Mouse (Mus musculus) hindbrain, embryonic 13.5 days (tissue): ENCODE measurements at regions not wholly inside any gene's neighbourhood (a gene's known extent, or its start where the extent isn't known, plus 50 kb on each side); places are given as distances from the start of the nearest gene placed in this dataset.

Experiments used
- ATAC-seq: fragments of 200-750 bp; cut with Nextera tagmentation; 2 replicates; pipeline ENCODE4 v1.8.0; 2017; ENCODE audit warnings: moderate TSS enrichment; ENCODE audit not compliant: low FRiP score
- H3K27ac ChIP-seq: fragments of 300-500 bp; sonication (generic); 2 replicates; pipeline ENCODE4 v1.5.1; 2015; ENCODE audit warnings: inconsistent platforms, mild to moderate bottlenecking, moderate library complexity
- H3K27me3 ChIP-seq: fragments of 300-500 bp; sonication (generic); 2 replicates; pipeline ENCODE4 v1.6.1; 2015; ENCODE audit warnings: mild to moderate bottlenecking, inconsistent platforms
- H3K36me3 ChIP-seq: fragments of 300-500 bp; sonication (generic); 2 replicates; pipeline ENCODE4 v1.6.1; 2015; ENCODE audit warnings: mild to moderate bottlenecking, inconsistent platforms
- H3K4me1 ChIP-seq: fragments of 300-500 bp; sonication (generic); replicated peaks from 2 replicates; pipeline ENCODE4 v1.6.1; 2015; ENCODE audit warnings: inconsistent platforms
- H3K4me2 ChIP-seq: fragments of 300-500 bp; sonication (generic); 2 replicates; pipeline ENCODE4 v1.6.1; 2015; ENCODE audit warnings: inconsistent platforms, mild to moderate bottlenecking, moderate library complexity
- H3K4me3 ChIP-seq: fragments of 300-500 bp; sonication (generic); 2 replicates; pipeline ENCODE4 v1.5.1; 2015; ENCODE audit warnings: mild to moderate bottlenecking, inconsistent platforms
- H3K9ac ChIP-seq: fragments of 300-500 bp; sonication (generic); 2 replicates; pipeline ENCODE4 v1.6.1; 2015; ENCODE audit warnings: mild to moderate bottlenecking, inconsistent platforms
- H3K9me3 ChIP-seq: fragments of 300-500 bp; sonication (generic); 2 replicates; pipeline ENCODE4 v1.6.1; 2016; ENCODE audit warnings: inconsistent platforms
- WGBS: fragments of 180-500 bp; shearing (Covaris S2); methylation state at CpG from one replicate; pipeline ENCODE4 v1.1.7; 2015; 5-methylcytosine and 5-hydroxymethylcytosine counted together

- 17% methylated on average over 2 of the region's 2 CpGs for WGBS
- peaks cover 9% of the 10 kb centered on the region for H3K4me1 ChIP-seq
- no peak overlapping the region for H3K27ac ChIP-seq
- no peaks in the 10 kb centered on the region for H3K27me3 ChIP-seq
- H3K4me3 ChIP-seq = no peak overlapping the region
- H3K9me3 ChIP-seq = no peaks in the 10 kb centered on the region
- no peaks in the 10 kb centered on the region for H3K36me3 ChIP-seq
- ATAC-seq = no peak
- no peak overlapping the region for H3K4me2 ChIP-seq
- no peak overlapping the region for H3K9ac ChIP-seq
Observed at GRCm38 (mm10) chr10:9210646-9211045, 324.8 kb upstream of the Sash1 start.

DNA sequence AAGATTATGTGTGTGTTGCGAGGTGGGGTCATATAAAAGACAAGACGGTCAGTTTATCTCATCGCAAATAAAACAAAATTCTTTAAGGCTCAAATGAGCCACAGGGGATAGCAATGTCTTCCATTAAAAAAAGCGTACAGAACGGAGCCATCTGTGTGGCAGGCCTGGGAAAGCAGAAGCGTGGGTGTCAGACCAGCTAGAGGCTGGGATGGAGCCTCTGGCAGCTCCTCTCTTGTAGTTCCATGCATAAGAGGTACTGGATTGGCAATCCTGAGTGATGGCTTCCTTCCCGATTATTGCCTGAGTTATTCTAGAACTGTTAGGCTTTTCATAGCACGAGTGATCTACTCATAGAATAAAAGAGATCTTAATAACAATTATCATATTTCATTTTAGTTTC lies 318.2 kb upstream of the Sash1 start:
- Histone ChIP-seq H3K9me3 (no peaks in the 10 kb centered on the region), H3K27ac (no peak overlapping the region), H3K9ac (no peak overlapping the region), H3K36me3 (no peaks in the 10 kb centered on the region), H3K4me3 (no peak overlapping the region), H3K4me1 (no peaks in the 10 kb centered on the region), H3K27me3 (no peaks in the 10 kb centered on the region), H3K4me2 (no peak overlapping the region)
- ATAC-seq = no peak
- WGBS = 82% methylated on average over 8 of the region's 8 CpGs

- no peak for ATAC-seq
- WGBS = 86% methylated on average over 6 of the region's 6 CpGs
- Histone ChIP-seq H3K4me1 (no peaks in the 10 kb centered on the region), H3K9me3 (no peaks in the 10 kb centered on the region), H3K27me3 (no peaks in the 10 kb centered on the region), H3K36me3 (no peaks in the 10 kb centered on the region), H3K4me3 (no peak overlapping the region), H3K4me2 (no peak overlapping the region), H3K9ac (no peak overlapping the region), H3K27ac (no peak overlapping the region)
Observed at GRCm38 (mm10) chr10:9203323-9203722, 317.5 kb upstream of the Sash1 start.

- H3K27ac ChIP-seq = no peak overlapping the region
Observed at GRCm38 (mm10) chr10:9202922-9203321, 317.1 kb upstream of the Sash1 start.

DNA sequence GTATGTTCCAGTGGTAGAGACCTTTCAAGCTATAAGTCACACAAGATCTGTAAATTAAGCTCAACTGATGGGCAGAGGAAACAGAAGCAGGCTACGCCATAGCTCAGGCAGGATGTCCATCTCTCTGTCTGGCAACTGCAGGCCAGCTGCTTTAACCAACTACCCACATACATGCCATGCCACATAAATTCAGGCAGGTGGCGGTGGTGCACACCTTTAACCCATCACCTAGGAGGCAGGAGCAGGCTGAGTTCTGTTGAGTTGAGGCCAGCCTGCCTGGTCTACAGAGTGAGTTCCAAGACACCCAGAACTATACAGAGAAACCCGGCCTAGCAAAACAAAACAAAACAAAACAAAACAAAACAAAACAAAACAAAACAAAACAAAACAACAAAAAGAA lies 289.1 kb upstream of the Sash1 start:
- Histone ChIP-seq H3K4me1 (no peaks in the 10 kb centered on the region), H3K27me3 (no peaks in the 10 kb centered on the region), H3K9ac (no peak overlapping the region), H3K36me3 (no peaks in the 10 kb centered on the region), H3K4me3 (no peak overlapping the region), H3K4me2 (no peak overlapping the region), H3K9me3 (no peaks in the 10 kb centered on the region), H3K27ac (no peak overlapping the region)
- ATAC-seq = no peak
- 68% methylated on average over 3 of the region's 3 CpGs for WGBS

More at GRCm38 (mm10) chr10:9202922-9203321, 317.1 kb upstream of the Sash1 start:
- Histone ChIP-seq H3K4me3 (no peak overlapping the region), H3K36me3 (no peaks in the 10 kb centered on the region), H3K27me3 (no peaks in the 10 kb centered on the region), H3K4me1 (no peaks in the 10 kb centered on the region), H3K9ac (no peak overlapping the region), H3K4me2 (no peak overlapping the region), H3K9me3 (no peaks in the 10 kb centered on the region)
- no peak for ATAC-seq
- WGBS = 63% methylated on average over 1 of the region's 1 CpGs

GRCm38 (mm10) chr10:9173509-9173908 lies 287.6 kb upstream of the Sash1 start:
- WGBS = 80% methylated on average over 2 of the region's 2 CpGs
- ATAC-seq = no peak
- no peak overlapping the region for H3K4me2 ChIP-seq

DNA sequence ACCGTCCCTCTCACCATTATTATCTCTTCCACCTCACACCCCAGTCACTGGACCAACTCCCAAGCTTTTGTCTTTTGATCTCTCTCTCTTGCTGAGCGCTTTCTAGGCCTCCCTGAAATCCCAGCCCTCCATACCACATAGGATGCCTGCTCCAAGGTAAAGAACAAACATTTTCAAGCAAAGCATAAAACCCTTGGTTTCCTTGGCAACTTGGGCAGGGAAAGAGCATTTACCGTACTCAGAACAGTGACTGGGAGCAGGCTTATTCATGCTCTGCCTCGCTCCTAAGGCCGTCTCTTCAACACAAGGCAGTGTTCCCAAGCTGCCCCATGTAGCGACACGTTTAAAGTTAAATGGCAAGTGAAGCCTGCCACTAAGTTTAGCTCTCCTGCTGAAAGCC lies 282.9 kb upstream of the Sash1 start:
- Histone ChIP-seq H3K27me3 (no peaks in the 10 kb centered on the region), H3K36me3 (no peaks in the 10 kb centered on the region), H3K9me3 (no peaks in the 10 kb centered on the region), H3K4me1 (peaks cover 13% of the 10 kb centered on the region; the same call in 1 of the 2 replicates), H3K4me2 (no peak overlapping the region), H3K4me3 (no peak overlapping the region), H3K9ac (no peak overlapping the region), H3K27ac (no peak overlapping the region)
- 58% methylated on average over 7 of the region's 7 CpGs for WGBS
- no peak for ATAC-seq

More at GRCm38 (mm10) chr10:9173509-9173908, 287.6 kb upstream of the Sash1 start:
- Histone ChIP-seq H3K4me1 (no peaks in the 10 kb centered on the region), H3K9me3 (no peaks in the 10 kb centered on the region), H3K27ac (no peak overlapping the region), H3K36me3 (no peaks in the 10 kb centered on the region), H3K4me3 (no peak overlapping the region), H3K9ac (no peak overlapping the region), H3K27me3 (no peaks in the 10 kb centered on the region)

- Histone ChIP-seq H3K9ac (no peak overlapping the region), H3K4me2 (peak overlapping the region; percentile 39), H3K36me3 (no peaks in the 10 kb centered on the region), H3K4me3 (peak overlapping the region; percentile 10), H3K4me1 (peaks cover 13% of the 10 kb centered on the region; the same call in 1 of the 2 replicates), H3K27me3 (no peaks in the 10 kb centered on the region), H3K27ac (peak overlapping the region; percentile 78), H3K9me3 (no peaks in the 10 kb centered on the region)
- 0 out of 2 replicates have a peak, but pooled peaks have one; percentile 26 for ATAC-seq
- WGBS = 54% methylated on average over 12 of the region's 12 CpGs
Observed at GRCm38 (mm10) chr10:9166017-9166416, 280.1 kb upstream of the Sash1 start.

GRCm38 (mm10) chr10:9165598-9165997 lies 279.7 kb upstream of the Sash1 start:
- 67% methylated on average over 12 of the region's 12 CpGs for WGBS

GRCm38 (mm10) chr10:9164333-9164732 lies 278.5 kb upstream of the Sash1 start:
- H3K27me3 ChIP-seq = no peaks in the 10 kb centered on the region
- ATAC-seq = no peak

More at GRCm38 (mm10) chr10:9165598-9165997, 279.7 kb upstream of the Sash1 start:
- H3K27me3 ChIP-seq = no peaks in the 10 kb centered on the region
- peak overlapping the region; percentile 78 for H3K27ac ChIP-seq
- no peaks in the 10 kb centered on the region for H3K36me3 ChIP-seq
- H3K4me3 ChIP-seq = peak overlapping the region; percentile 10
- H3K4me1 ChIP-seq = peaks cover 13% of the 10 kb centered on the region; the same call in 1 of the 2 replicates
- 0 out of 2 replicates have a peak, but pooled peaks have one; percentile 35 for ATAC-seq
- peak overlapping the region; percentile 39 for H3K4me2 ChIP-seq
- no peak overlapping the region for H3K9ac ChIP-seq
- H3K9me3 ChIP-seq = no peaks in the 10 kb centered on the region

DNA sequence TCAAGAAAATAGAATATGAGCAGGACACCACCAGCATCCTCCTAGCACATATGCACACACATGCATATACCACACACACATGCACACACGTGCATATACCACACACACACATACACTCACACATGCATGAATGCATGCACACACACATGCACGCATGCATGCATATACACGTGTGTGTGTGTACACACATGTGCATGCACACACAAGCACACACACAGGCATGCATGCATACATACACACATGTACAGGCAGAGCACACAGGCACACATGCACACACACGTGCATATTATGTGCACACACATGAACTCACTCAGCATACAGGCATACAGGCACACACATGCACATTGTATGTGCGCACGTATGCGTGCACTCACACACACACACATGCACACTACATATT lies 275.7 kb upstream of the Sash1 start:
- Histone ChIP-seq H3K27me3 (no peaks in the 10 kb centered on the region), H3K36me3 (no peaks in the 10 kb centered on the region), H3K27ac (no peak overlapping the region), H3K4me3 (no peak overlapping the region), H3K9ac (no peak overlapping the region), H3K4me2 (no peak overlapping the region), H3K4me1 (peaks cover 13% of the 10 kb centered on the region; the same call in 1 of the 2 replicates), H3K9me3 (no peaks in the 10 kb centered on the region)
- no peak for ATAC-seq
- WGBS = 95% methylated on average over 7 of the region's 7 CpGs

More at GRCm38 (mm10) chr10:9164333-9164732, 278.5 kb upstream of the Sash1 start:
- no peak overlapping the region for H3K4me3 ChIP-seq
- 79% methylated on average over 7 of the region's 7 CpGs for WGBS
- H3K27ac ChIP-seq = peak overlapping the region; percentile 41
- H3K4me2 ChIP-seq = no peak overlapping the region
- H3K36me3 ChIP-seq = no peaks in the 10 kb centered on the region
- peaks cover 13% of the 10 kb centered on the region; the same call in 1 of the 2 replicates for H3K4me1 ChIP-seq
- no peaks in the 10 kb centered on the region for H3K9me3 ChIP-seq
- H3K9ac ChIP-seq = no peak overlapping the region

DNA sequence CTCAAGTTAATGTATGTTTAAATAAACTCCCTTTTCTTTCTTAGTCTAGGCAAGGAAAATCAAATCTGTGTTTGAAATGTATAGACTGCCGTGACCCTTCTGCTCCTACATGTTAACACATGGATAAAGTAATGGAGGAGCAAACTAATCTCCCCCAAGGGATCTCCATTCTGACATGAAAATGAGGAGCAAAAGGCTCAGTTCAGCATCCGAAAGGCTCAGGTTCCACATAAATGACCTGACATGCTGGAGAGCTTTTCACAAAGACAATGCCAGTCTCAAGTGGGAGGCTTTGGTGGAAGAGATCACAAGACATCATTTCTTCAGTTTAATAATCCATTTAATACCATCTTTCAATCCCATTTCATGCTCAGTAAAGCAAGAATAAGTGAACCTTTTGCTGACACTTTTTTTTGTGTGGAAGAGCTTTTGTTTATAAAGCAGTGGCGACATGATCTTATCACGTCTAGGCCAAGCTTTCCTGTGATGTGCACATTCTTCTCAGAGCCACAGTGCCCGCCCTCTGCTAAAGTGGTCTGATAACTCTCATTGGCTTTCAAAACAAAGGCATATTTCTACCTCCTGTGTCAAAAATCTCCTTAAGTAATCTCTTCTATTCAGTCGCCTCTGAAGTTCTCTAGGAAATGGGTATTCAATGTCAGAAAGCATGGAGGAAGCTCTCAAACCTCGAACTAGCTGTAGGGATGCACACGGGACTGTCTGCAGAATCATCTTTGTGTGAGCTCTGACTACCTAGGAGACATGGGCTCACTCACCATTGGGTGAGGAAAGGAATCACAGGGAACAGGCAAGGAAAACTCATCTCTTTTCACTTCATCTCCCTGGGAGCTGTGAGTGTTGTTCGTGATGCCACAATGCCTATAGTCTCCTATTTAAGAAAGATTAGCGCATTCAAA lies 271.7 kb upstream of the Sash1 start:
- H3K4me3 ChIP-seq = no peak overlapping the region
- H3K4me1 ChIP-seq = no peaks in the 10 kb centered on the region
- WGBS = 52% methylated on average over 10 of the region's 10 CpGs
- no peak for ATAC-seq
- no peaks in the 10 kb centered on the region for H3K9me3 ChIP-seq
- H3K27me3 ChIP-seq = no peaks in the 10 kb centered on the region
- no peak overlapping the region for H3K27ac ChIP-seq
- H3K36me3 ChIP-seq = no peaks in the 10 kb centered on the region
- no peak overlapping the region for H3K9ac ChIP-seq
- H3K4me2 ChIP-seq = no peak overlapping the region

- Histone ChIP-seq H3K27ac (no peak overlapping the region), H3K9ac (no peak overlapping the region), H3K4me1 (peaks cover 15% of the 10 kb centered on the region), H3K9me3 (no peaks in the 10 kb centered on the region), H3K27me3 (no peaks in the 10 kb centered on the region), H3K4me3 (no peak overlapping the region), H3K36me3 (no peaks in the 10 kb centered on the region), H3K4me2 (no peak overlapping the region)
- 86% methylated on average over 2 of the region's 2 CpGs for WGBS
- no peak for ATAC-seq
Observed at GRCm38 (mm10) chr10:9136099-9136498, 250.2 kb upstream of the Sash1 start.
